Mouse (Mus musculus): ENCODE data around the gene Epm2aip1. TPM values are rescaled to one million over a fixed set of nuclear protein-coding genes. Genes with fewer than 3 reads are reported as not detected.
A peak's percentile ranks its signal among the peaks of the same experiment; 100 is the strongest.

Gene Epm2aip1
- polyA plus RNA-seq, 1 experiment, result not detected

DNA sequence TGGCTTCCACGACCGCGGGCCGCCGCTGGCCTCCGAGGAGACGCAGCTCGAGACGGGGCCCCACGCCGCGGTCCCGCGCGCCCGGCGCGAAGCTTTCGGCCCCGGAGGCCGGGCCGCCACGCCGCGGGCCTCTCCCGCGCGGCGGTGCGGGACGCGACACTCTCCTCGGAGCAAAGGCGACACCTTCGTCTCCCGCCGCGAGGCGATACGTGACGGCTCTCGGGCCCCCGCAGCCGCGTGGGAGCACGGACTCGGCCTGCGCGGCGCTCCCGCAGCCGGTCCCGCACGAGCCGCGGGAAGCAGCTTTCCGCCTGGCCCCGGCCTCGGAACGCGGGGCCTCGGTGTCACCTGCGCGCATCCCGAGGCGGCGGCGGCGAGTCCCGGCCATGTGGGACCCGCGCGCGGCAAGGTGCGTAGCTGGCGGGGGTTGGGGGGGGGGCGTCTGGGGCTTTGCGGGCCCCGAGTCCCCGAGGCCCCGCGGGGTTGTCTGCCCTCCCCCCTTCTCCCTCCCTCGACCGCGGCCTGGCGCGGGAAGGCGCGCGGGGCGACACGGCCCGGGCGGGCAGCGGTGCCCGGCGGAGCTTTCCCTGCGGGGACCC, 40.2 kb downstream of the Epm2aip1 start:
- WGBS, result 1% methylated on average over 93 of the region's 98 CpGs
- Histone ChIP-seq H3K27ac (ENCODE audit: insufficient read depth, low read depth, low read length) (peak overlapping the region; percentile 74), H3K4me1 (ENCODE audit: control insufficient read depth, insufficient read depth, low read length) (peaks cover 7% of the 10 kb centered on the region; the same call in 1 of the 2 replicates), H3K4me3 (ENCODE audit: insufficient read depth, low read depth, low read length) (peak overlapping the region; percentile 64)
- TF ChIP-seq CTCF (IDR thresholded peaks at IDR 0.05; ENCODE audit: insufficient read depth, low read depth, low read length) (no peak), POLR2A (IDR thresholded peaks at IDR 0.05; ENCODE audit: insufficient read depth, low read depth, low read length) (no peak)

DNA sequence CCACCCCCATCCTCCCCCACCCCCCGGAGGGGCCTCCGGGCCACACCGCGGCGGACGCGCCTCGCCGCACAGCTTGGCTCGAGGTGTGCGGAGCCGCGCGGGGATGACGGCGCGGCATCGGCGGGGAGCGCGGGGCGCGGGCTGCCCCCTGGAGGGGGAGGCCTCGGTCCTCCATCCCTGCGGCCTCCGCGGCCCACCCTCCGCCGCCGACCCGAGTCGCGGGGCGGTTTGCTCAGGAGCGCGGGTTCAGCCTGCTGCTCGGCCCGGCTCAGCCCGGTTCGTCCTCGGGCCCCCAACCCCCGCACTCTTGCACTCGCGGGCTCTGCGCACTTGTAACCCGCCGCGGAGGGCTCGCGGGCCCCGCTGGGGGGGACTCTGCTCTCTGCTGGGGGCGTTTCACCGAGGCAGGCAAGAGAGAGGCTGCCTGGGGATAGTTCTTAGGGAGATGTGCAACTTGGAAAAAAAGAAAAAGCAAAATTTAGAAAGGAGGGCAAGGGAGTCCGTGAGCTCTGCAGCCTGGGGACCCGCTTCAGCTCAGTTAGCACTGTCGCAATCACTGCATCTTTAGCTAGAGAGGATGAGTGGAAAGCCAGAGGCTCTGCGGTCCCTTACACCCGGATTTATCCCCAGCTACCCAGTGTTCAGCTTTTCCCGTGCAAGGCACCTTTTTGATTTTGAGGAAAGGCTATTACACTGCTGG, 40.9 kb downstream of the Epm2aip1 start:
- peaks cover 7% of the 10 kb centered on the region; the same call in 1 of the 2 replicates for H3K4me1 ChIP-seq (ENCODE audit: control insufficient read depth, insufficient read depth, low read length)
- WGBS, result 2% methylated on average over 59 of the region's 59 CpGs
- peak overlapping the region; percentile 64 for H3K4me3 ChIP-seq (ENCODE audit: insufficient read depth, low read depth, low read length)
- H3K27ac ChIP-seq (ENCODE audit: insufficient read depth, low read depth, low read length), result peak overlapping the region; percentile 77
- TF ChIP-seq CTCF (IDR thresholded peaks at IDR 0.05; ENCODE audit: insufficient read depth, low read depth, low read length) (no peak), POLR2A (IDR thresholded peaks at IDR 0.05; ENCODE audit: insufficient read depth, low read depth, low read length) (no peak)

DNA sequence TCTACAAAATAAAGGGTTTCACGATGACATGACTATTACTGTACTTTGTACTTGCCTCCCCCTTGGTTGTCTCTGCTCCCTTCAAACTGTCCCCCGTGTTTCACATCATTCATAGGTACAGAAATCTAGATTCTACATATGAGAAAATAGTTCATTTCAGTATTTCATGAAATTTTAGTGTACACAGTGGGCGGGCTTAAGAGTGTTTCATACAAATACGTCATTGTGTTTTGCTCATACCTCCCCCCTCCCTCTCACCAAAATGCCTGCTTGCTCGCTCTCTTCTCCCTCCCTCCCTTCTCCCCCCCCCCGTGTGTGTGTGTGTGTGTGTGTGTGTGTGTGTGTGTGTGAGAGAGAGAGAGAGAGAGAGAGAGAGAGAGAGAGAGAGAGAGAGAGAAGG, 41.6 kb downstream of the Epm2aip1 start:
- H3K4me3 ChIP-seq (ENCODE audit: insufficient read depth, low read depth, low read length), result peak overlapping the region; percentile 25; the same call in 1 of the 2 replicates
- TF ChIP-seq CTCF (IDR thresholded peaks at IDR 0.05; ENCODE audit: insufficient read depth, low read depth, low read length) (no peak), POLR2A (IDR thresholded peaks at IDR 0.05; ENCODE audit: insufficient read depth, low read depth, low read length) (no peak)
- peaks cover 7% of the 10 kb centered on the region; the same call in 1 of the 2 replicates for H3K4me1 ChIP-seq (ENCODE audit: control insufficient read depth, insufficient read depth, low read length)
- 9% methylated on average over 6 of the region's 6 CpGs for WGBS
- H3K27ac ChIP-seq (ENCODE audit: insufficient read depth, low read depth, low read length), result no peak overlapping the region

DNA sequence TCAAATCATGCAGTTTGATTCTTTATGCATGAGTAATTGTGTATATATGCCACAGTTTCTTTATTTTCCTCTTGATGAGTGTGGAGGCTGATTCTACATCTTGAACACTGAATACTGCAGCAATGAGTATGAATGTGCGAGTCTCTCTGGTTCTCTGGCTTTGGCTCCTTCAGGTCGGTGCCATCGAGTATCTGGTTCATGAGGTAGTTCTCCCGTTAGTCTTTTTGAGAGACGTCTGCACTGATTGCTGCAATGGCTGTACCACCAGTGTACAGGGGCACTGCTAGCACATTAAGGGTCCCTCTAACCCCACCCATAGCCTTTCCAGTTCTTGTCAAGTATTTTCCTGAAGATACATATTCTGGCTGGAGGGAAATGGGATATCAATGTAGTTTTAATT, 42.1 kb downstream of the Epm2aip1 start:
- Histone ChIP-seq H3K4me3 (ENCODE audit: insufficient read depth, low read depth, low read length) (0 out of 2 replicates have a peak overlapping the region, but pooled peaks have one; percentile 1), H3K4me1 (ENCODE audit: control insufficient read depth, insufficient read depth, low read length) (peaks cover 9% of the 10 kb centered on the region; the same call in 1 of the 2 replicates), H3K27ac (ENCODE audit: insufficient read depth, low read depth, low read length) (no peak overlapping the region)
- 7% methylated on average over 5 of the region's 5 CpGs for WGBS
- no peak for TF ChIP-seq POLR2A (IDR thresholded peaks at IDR 0.05; ENCODE audit: insufficient read depth, low read depth, low read length)
- no peak for TF ChIP-seq CTCF (IDR thresholded peaks at IDR 0.05; ENCODE audit: insufficient read depth, low read depth, low read length)

DNA sequence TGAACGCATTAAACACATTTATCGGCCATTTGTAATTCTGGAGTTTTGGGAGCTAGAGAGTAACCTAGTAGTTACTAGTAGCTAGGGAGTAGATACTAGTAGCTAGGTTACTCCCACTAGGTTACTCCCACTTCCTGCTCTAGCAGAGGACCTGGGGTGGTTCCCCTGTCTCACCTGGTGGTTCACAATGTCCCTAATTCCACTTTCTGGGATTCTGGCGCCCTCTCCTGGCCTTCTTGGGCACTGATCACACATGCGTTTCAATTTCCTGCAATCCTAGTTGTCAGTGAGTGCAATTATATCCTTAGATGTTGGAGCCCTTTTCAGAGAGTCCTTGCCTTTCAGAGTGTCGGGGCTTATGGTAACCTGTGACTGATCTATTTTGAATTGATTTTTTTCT, 42.5 kb downstream of the Epm2aip1 start:
- Histone ChIP-seq H3K4me1 (ENCODE audit: control insufficient read depth, insufficient read depth, low read length) (peaks cover 10% of the 10 kb centered on the region; the same call in 1 of the 2 replicates), H3K4me3 (ENCODE audit: insufficient read depth, low read depth, low read length) (no peak overlapping the region), H3K27ac (ENCODE audit: insufficient read depth, low read depth, low read length) (no peak overlapping the region)
- TF ChIP-seq CTCF (IDR thresholded peaks at IDR 0.05; ENCODE audit: insufficient read depth, low read depth, low read length) (peak; percentile 51; the same call in 1 of the 2 replicates), POLR2A (IDR thresholded peaks at IDR 0.05; ENCODE audit: insufficient read depth, low read depth, low read length) (no peak)
- WGBS, result 29% methylated on average over 5 of the region's 5 CpGs

DNA sequence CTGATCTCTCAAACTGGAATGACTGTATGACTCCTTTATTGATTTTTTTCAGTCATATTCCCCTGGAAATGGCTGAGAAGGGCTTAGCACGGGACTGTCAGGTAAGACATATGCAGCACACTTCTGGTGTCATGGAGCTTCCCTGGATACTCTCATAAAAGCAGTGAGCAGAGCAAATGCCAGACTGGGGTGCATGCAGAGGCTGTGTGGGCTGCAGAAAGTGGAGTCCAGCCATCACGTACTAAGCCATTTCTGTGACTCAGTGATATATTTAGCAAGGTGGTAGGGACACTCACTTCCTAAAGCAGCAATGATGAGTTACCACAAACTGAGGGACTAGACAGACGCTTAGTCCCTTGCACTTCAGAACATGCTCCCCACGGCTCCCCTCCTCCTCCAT, 49.2 kb downstream of the Epm2aip1 start:
- Histone ChIP-seq H3K27ac (ENCODE audit: insufficient read depth, low read depth, low read length) (no peak overlapping the region), H3K4me1 (ENCODE audit: control insufficient read depth, insufficient read depth, low read length) (peaks cover 12% of the 10 kb centered on the region), H3K4me3 (ENCODE audit: insufficient read depth, low read depth, low read length) (no peak overlapping the region)
- WGBS, result 66% methylated on average over 4 of the region's 4 CpGs
- TF ChIP-seq POLR2A (IDR thresholded peaks at IDR 0.05; ENCODE audit: insufficient read depth, low read depth, low read length), result no peak
- TF ChIP-seq CTCF (IDR thresholded peaks at IDR 0.05; ENCODE audit: insufficient read depth, low read depth, low read length), result no peak

DNA sequence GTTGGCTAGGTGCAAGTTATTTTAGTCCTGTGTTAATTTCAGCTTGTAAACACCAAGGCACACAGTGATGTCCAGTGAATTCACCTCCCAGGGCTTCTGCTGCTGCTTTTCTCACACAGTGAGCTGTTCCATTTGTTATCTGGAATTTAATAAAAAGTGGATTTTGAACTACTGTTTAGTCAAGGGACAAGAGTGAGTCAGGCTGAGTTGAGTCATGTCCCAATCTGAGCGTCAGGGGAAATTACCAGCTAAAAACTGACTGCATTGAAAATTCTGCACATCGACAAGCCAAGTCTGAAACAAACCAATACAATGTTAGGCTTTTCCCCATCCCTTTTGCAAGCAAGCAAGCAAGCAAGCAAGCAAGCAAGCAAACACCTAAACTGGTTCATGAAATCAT, 53.2 kb downstream of the Epm2aip1 start:
- Histone ChIP-seq H3K4me1 (ENCODE audit: control insufficient read depth, insufficient read depth, low read length) (peaks cover 6% of the 10 kb centered on the region), H3K27ac (ENCODE audit: insufficient read depth, low read depth, low read length) (peak overlapping the region; percentile 64; the same call in 1 of the 2 replicates), H3K4me3 (ENCODE audit: insufficient read depth, low read depth, low read length) (no peak overlapping the region)
- 43% methylated on average over 2 of the region's 2 CpGs for WGBS
- no peak for TF ChIP-seq POLR2A (IDR thresholded peaks at IDR 0.05; ENCODE audit: insufficient read depth, low read depth, low read length)
- TF ChIP-seq CTCF (IDR thresholded peaks at IDR 0.05; ENCODE audit: insufficient read depth, low read depth, low read length), result no peak

Other genes starting within 250 kb of the Epm2aip1 start
- gene Ccrl2, start 214.4 kb upstream of the Epm2aip1 start, polyA plus RNA-seq (2012; ENCODE audit: insufficient read depth, insufficient read length, low replicate concordance, missing spikeins), result not detected in 2 replicates
- not detected in 2 replicates for gene Lrrfip2, start 154.3 kb upstream of the Epm2aip1 start, polyA plus RNA-seq (2012; ENCODE audit: insufficient read depth, insufficient read length, low replicate concordance, missing spikeins)
- not detected in 2 replicates for gene Mlh1, start 138 bp upstream of the Epm2aip1 start, polyA plus RNA-seq (2012; ENCODE audit: insufficient read depth, insufficient read length, low replicate concordance, missing spikeins)
- gene Trank1, start 39.8 kb downstream of the Epm2aip1 start, polyA plus RNA-seq (2012; ENCODE audit: insufficient read depth, insufficient read length, low replicate concordance, missing spikeins), result 43.4 and 47.9 TPM in 2 replicates
- gene Dclk3, start 167.2 kb downstream of the Epm2aip1 start, polyA plus RNA-seq (2012; ENCODE audit: insufficient read depth, insufficient read length, low replicate concordance, missing spikeins), result not detected in 2 replicates